Mouse (Mus musculus) kidney, postnatal 25 days (tissue): ENCODE data around the gene Sdk1.

ENCODE experiments used
- DNase-seq, 2 experiments: peaks; one replicate each; pipeline ENCODE4 v3.0.0; 2021; ENCODE audit warnings: mixed read lengths in 2 of 2

The Sdk1 gene

GRCm38 (mm10) chr5:141344376-141344775 is 103.1 kb downstream of the Sdk1 start:
- DNase-seq, result peak in 1 of 2 experiments; percentile 41

- DNase-seq, result no peak
Observed at GRCm38 (mm10) chr5:141345476-141345875, 104.2 kb downstream of the Sdk1 start.

GRCm38 (mm10) chr5:141362676-141363075 is 121.4 kb downstream of the Sdk1 start:
- no peak for DNase-seq

- no peak for DNase-seq
Observed at GRCm38 (mm10) chr5:141363956-141364355, 122.7 kb downstream of the Sdk1 start.

- DNase-seq, result peak in 1 of 2 experiments; percentile 23
Observed at GRCm38 (mm10) chr5:141368567-141368966, 127.3 kb downstream of the Sdk1 start.

GRCm38 (mm10) chr5:141374797-141375196 is 133.5 kb downstream of the Sdk1 start:
- DNase-seq, result no peak

- peak in 1 of 2 experiments; percentile 51 for DNase-seq
Observed at GRCm38 (mm10) chr5:141379836-141380773, 138.8 kb downstream of the Sdk1 start.

- DNase-seq, result peak; percentile 40 to 64
Observed at GRCm38 (mm10) chr5:141380774-141381156, 139.5 kb downstream of the Sdk1 start.

- peak in 1 of 2 experiments; percentile 6 for DNase-seq
Observed at GRCm38 (mm10) chr5:141381581-141381980, 140.3 kb downstream of the Sdk1 start.

- DNase-seq, result no peak
Observed at GRCm38 (mm10) chr5:141382246-141382835, 141.1 kb downstream of the Sdk1 start.

- DNase-seq, result no peak
Observed at GRCm38 (mm10) chr5:141388451-141388850, 147.2 kb downstream of the Sdk1 start.

GRCm38 (mm10) chr5:141390541-141390940 is 149.3 kb downstream of the Sdk1 start:
- DNase-seq, result peak; percentile 62 to 75

- no peak for DNase-seq
Observed at GRCm38 (mm10) chr5:141391153-141391552, 149.9 kb downstream of the Sdk1 start.

GRCm38 (mm10) chr5:141393846-141394245 is 152.6 kb downstream of the Sdk1 start:
- no peak for DNase-seq

GRCm38 (mm10) chr5:141394586-141394985 is 153.3 kb downstream of the Sdk1 start:
- no peak for DNase-seq

- DNase-seq, result no peak
Observed at GRCm38 (mm10) chr5:141403741-141404140, 162.5 kb downstream of the Sdk1 start.

GRCm38 (mm10) chr5:141404651-141405050 is 163.4 kb downstream of the Sdk1 start:
- no peak for DNase-seq

- no peak for DNase-seq
Observed at GRCm38 (mm10) chr5:141406926-141407325, 165.6 kb downstream of the Sdk1 start.

GRCm38 (mm10) chr5:141413013-141413412 is 171.7 kb downstream of the Sdk1 start:
- no peak for DNase-seq

GRCm38 (mm10) chr5:141415644-141416243 is 174.5 kb downstream of the Sdk1 start:
- no peak for DNase-seq

- DNase-seq, result no peak
Observed at GRCm38 (mm10) chr5:141428132-141428531, 186.8 kb downstream of the Sdk1 start.

GRCm38 (mm10) chr5:141433286-141433685 is 192.0 kb downstream of the Sdk1 start:
- no peak for DNase-seq

GRCm38 (mm10) chr5:141447247-141447646 is 206.0 kb downstream of the Sdk1 start:
- no peak for DNase-seq

GRCm38 (mm10) chr5:141463417-141463816 is 222.1 kb downstream of the Sdk1 start:
- no peak for DNase-seq
